Mouse (Mus musculus) right cerebral cortex, postnatal 4 days (tissue): ENCODE measurements around the gene Pkn3.
A peak's percentile ranks its signal among the peaks of the same experiment; 100 is the strongest.
"Not testable (repeated sequence)": the region's sequence is repeated elsewhere in the genome, so short reads cannot be mapped to it uniquely, and the experiment has no call there.

Experiments
- DNase-seq: peaks from one replicate; pipeline ENCODE4 v3.0.0-alpha.2; 2022

Pkn3 gene

GRCm38 (mm10) chr2:30077502-30078348, at the start of gene Pkn3:
Gene Pkn3 (plus strand): TSS chr2:30077684.
- DNase-seq: peak; percentile 86

- DNase-seq: no peak
Observed at GRCm38 (mm10) chr2:30032244-30032846, 45.1 kb upstream of the Pkn3 start.

- no peak for DNase-seq
Observed at GRCm38 (mm10) chr2:30032957-30033356, 44.5 kb upstream of the Pkn3 start.

GRCm38 (mm10) chr2:30037762-30038161, 39.7 kb upstream of the Pkn3 start:
- no peak for DNase-seq

GRCm38 (mm10) chr2:30038370-30038769, 39.1 kb upstream of the Pkn3 start:
- DNase-seq: no peak

- DNase-seq: no peak
Observed at GRCm38 (mm10) chr2:30039687-30040086, 37.8 kb upstream of the Pkn3 start.

GRCm38 (mm10) chr2:30042445-30042844, 35.0 kb upstream of the Pkn3 start:
- DNase-seq: peak; percentile 88

- DNase-seq: no peak
Observed at GRCm38 (mm10) chr2:30044550-30044949, 32.9 kb upstream of the Pkn3 start.

- DNase-seq: no peak
Observed at GRCm38 (mm10) chr2:30047127-30047526, 30.4 kb upstream of the Pkn3 start.

GRCm38 (mm10) chr2:30048101-30048501, 29.4 kb upstream of the Pkn3 start:
- no peak for DNase-seq

- DNase-seq: peak; percentile 98
Observed at GRCm38 (mm10) chr2:30048699-30049388, 28.6 kb upstream of the Pkn3 start, which contains the start of gene Wdr34. Gene Wdr34 (minus strand): TSS chr2:30048881.

GRCm38 (mm10) chr2:30049831-30050230, 27.7 kb upstream of the Pkn3 start:
- no peak for DNase-seq

- DNase-seq: no peak
Observed at GRCm38 (mm10) chr2:30051992-30052761, 25.3 kb upstream of the Pkn3 start.

GRCm38 (mm10) chr2:30055310-30055709, 22.2 kb upstream of the Pkn3 start:
- not testable (repeated sequence) for DNase-seq

- DNase-seq: no peak
Observed at GRCm38 (mm10) chr2:30056736-30057135, 20.7 kb upstream of the Pkn3 start.

- DNase-seq: no peak
Observed at GRCm38 (mm10) chr2:30057223-30057904, 20.1 kb upstream of the Pkn3 start, which contains the start of gene Set. Gene Set (plus strand): TSS chr2:30057378.

GRCm38 (mm10) chr2:30058418-30058817, 19.1 kb upstream of the Pkn3 start:
- DNase-seq: no peak

GRCm38 (mm10) chr2:30061215-30062166, 16.0 kb upstream of the Pkn3 start:
- DNase-seq: peak; percentile 32

GRCm38 (mm10) chr2:30062249-30063093, 15.0 kb upstream of the Pkn3 start:
- peak; percentile 27 for DNase-seq

- DNase-seq: no peak
Observed at GRCm38 (mm10) chr2:30063235-30063634, 14.2 kb upstream of the Pkn3 start.
